21 mouse cellular contexts compared by ENCODE assay signal in genomic region chr13:34057252-34057651, GRCm38 (mm10).
"Had no signal": no experiment of that assay in that cellular context is flagged by ENCODE, and none has a peak within 500 bp of the region (broad histone marks: within the 10 kb centered on the region; RNA-seq: fewer than 3 reads in every experiment).

No protein-coding gene starts in this region.

- H3K27me3 ChIP-seq: lung, embryonic 15.5 days; megakaryocyte, embryonic 14.5 days; midbrain, embryonic 12.5 days; neural tube, embryonic 13.5 days; neural tube, embryonic 15.5 days had no signal

- H3K27ac ChIP-seq: lung, embryonic 15.5 days; macrophage; midbrain, embryonic 10.5 days; midbrain, embryonic 12.5 days; neural tube, embryonic 13.5 days; neural tube, embryonic 15.5 days had no signal

- H3K4me2 ChIP-seq: lung, embryonic 15.5 days; midbrain, embryonic 12.5 days; neural tube, embryonic 13.5 days; neural tube, embryonic 15.5 days had no signal

- H3K9me3 ChIP-seq: lung, embryonic 15.5 days; midbrain, embryonic 10.5 days; midbrain, embryonic 12.5 days; neural tube, embryonic 13.5 days; neural tube, embryonic 15.5 days had no signal

- ATAC-seq: liver, postnatal 0 days; lung, postnatal 0 days had no signal

- H3K4me3 ChIP-seq: lung, embryonic 15.5 days; megakaryocyte, embryonic 14.5 days; midbrain, embryonic 10.5 days; midbrain, embryonic 12.5 days; neural tube, embryonic 13.5 days; neural tube, embryonic 15.5 days had no signal

- H3K9ac ChIP-seq: liver, postnatal 0 days; lung, embryonic 15.5 days; midbrain, embryonic 12.5 days; neural tube, embryonic 13.5 days; neural tube, embryonic 15.5 days had no signal

- DNase-seq: liver, postnatal 0 days; lung, adult 2 months; lung, postnatal 14 days; lung, postnatal 36 days; midbrain, embryonic 14.5 days; retina, postnatal 1 day; right cerebral cortex, adult 18-20 months; right cerebral cortex, postnatal 25 days; right cerebral cortex, postnatal 4 days; spleen, adult 18-20 months; thymus, adult 18-20 months; thymus, postnatal 14 days; thymus, postnatal 36 days had no signal

- H3K4me1 ChIP-seq: midbrain, embryonic 12.5 days; neural tube, embryonic 13.5 days; neural tube, embryonic 15.5 days had no signal
